Mouse (Mus musculus) kidney, adult 18-20 months (tissue): ENCODE results near the gene Trio.

Experiments
- DNase-seq: peaks from one replicate; pipeline ENCODE4 v3.0.0; 2021

The Trio gene

GRCm38 (mm10) chr15:27792473-27792872, 233.2 kb downstream of the Trio start:
- no peak for DNase-seq

GRCm38 (mm10) chr15:27791141-27791540, 234.5 kb downstream of the Trio start:
- DNase-seq, result no peak

- no peak for DNase-seq
Measured at GRCm38 (mm10) chr15:27790699-27791098, 234.9 kb downstream of the Trio start.

- DNase-seq, result no peak
Measured at GRCm38 (mm10) chr15:27789325-27789724, 236.3 kb downstream of the Trio start.

GRCm38 (mm10) chr15:27788122-27788759, 237.4 kb downstream of the Trio start:
- no peak for DNase-seq

GRCm38 (mm10) chr15:27787151-27787550, 238.5 kb downstream of the Trio start:
- no peak for DNase-seq

- no peak for DNase-seq
Measured at GRCm38 (mm10) chr15:27786418-27786817, 239.2 kb downstream of the Trio start.

- DNase-seq, result peak; percentile 43
Measured at GRCm38 (mm10) chr15:27785280-27786001, 240.2 kb downstream of the Trio start.

GRCm38 (mm10) chr15:27784126-27784563, 241.5 kb downstream of the Trio start:
- peak; percentile 67 for DNase-seq

- peak; percentile 53 for DNase-seq
Measured at GRCm38 (mm10) chr15:27783541-27784125, 242.0 kb downstream of the Trio start.

GRCm38 (mm10) chr15:27783092-27783491, 242.6 kb downstream of the Trio start:
- no peak for DNase-seq

- DNase-seq, result peak; percentile 65
Measured at GRCm38 (mm10) chr15:27782383-27783036, 243.1 kb downstream of the Trio start.

- no peak for DNase-seq
Measured at GRCm38 (mm10) chr15:27779827-27780226, 245.8 kb downstream of the Trio start.

GRCm38 (mm10) chr15:27779398-27779797, 246.2 kb downstream of the Trio start:
- DNase-seq, result no peak

GRCm38 (mm10) chr15:27778256-27778655, 247.4 kb downstream of the Trio start:
- no peak for DNase-seq

- DNase-seq, result no peak
Measured at GRCm38 (mm10) chr15:27777455-27778190, 248.0 kb downstream of the Trio start.

- DNase-seq, result no peak
Measured at GRCm38 (mm10) chr15:27774481-27774880, 251.2 kb downstream of the Trio start.

- no peak for DNase-seq
Measured at GRCm38 (mm10) chr15:27772125-27772627, 253.5 kb downstream of the Trio start.

- DNase-seq, result peak; percentile 18
Measured at GRCm38 (mm10) chr15:27771581-27771980, 254.1 kb downstream of the Trio start.

GRCm38 (mm10) chr15:27770513-27771196, 255.0 kb downstream of the Trio start:
- DNase-seq, result no peak

- DNase-seq, result no peak
Measured at GRCm38 (mm10) chr15:27761416-27761815, 264.2 kb downstream of the Trio start.

GRCm38 (mm10) chr15:27760655-27761054, 265.0 kb downstream of the Trio start:
- no peak for DNase-seq
